Mouse (Mus musculus): Measurements from ENCODE around the gene Fsip1. TPM values are rescaled to one million over a fixed set of nuclear protein-coding genes. Genes with fewer than 3 reads are reported as not detected.
"Not testable (repeated sequence)": the region's sequence is repeated elsewhere in the genome, so short reads cannot be mapped to it uniquely, and the experiment has no call there.

The Fsip1 gene
- polyA plus RNA-seq, 1 experiment: 0.14 TPM

GRCm38 (mm10) chr2:118160547-118160946, 96.2 kb downstream of the Fsip1 start:
- no peaks in the 10 kb centered on the region for H3K27me3 ChIP-seq (ENCODE audit: control insufficient read depth, insufficient read depth, insufficient read length)
- H3K4me3 ChIP-seq: no peak overlapping the region
- TF ChIP-seq TCF3 (IDR thresholded peaks at IDR 0.05; ENCODE audit: insufficient read length, low read depth): no peak

GRCm38 (mm10) chr2:118159126-118159525, 97.6 kb downstream of the Fsip1 start:
- no peak overlapping the region for H3K4me2 ChIP-seq (ENCODE audit: low read depth)
- no peak overlapping the region for H3K4me3 ChIP-seq
- H3K27me3 ChIP-seq (ENCODE audit: control insufficient read depth, insufficient read depth, insufficient read length): no peaks in the 10 kb centered on the region
- no peaks in the 10 kb centered on the region for H3K36me3 ChIP-seq (ENCODE audit: control insufficient read depth, insufficient read depth)
- no peak overlapping the region for H3ac ChIP-seq (ENCODE audit: control insufficient read depth, insufficient read length)
- H3K79me2 ChIP-seq (ENCODE audit: control insufficient read depth, insufficient read depth): no peaks in the 10 kb centered on the region
- TF ChIP-seq MAX (IDR thresholded peaks at IDR 0.05; ENCODE audit: low read depth) (no peak), MYOD1 (IDR thresholded peaks at IDR 0.05; ENCODE audit: control insufficient read depth in 1 of 3, insufficient read length in 2 of 3, low read depth in 2 of 3) (no peak), E2F4 (IDR thresholded peaks at IDR 0.05; ENCODE audit: insufficient read depth) (no peak), TCF3 (IDR thresholded peaks at IDR 0.05; ENCODE audit: insufficient read length, low read depth) (no peak), USF1 (IDR thresholded peaks at IDR 0.05; ENCODE audit: low read depth) (no peak), SRF (IDR thresholded peaks at IDR 0.05; ENCODE audit: control insufficient read depth, insufficient read length, low read depth) (no peak), TCF12 (IDR thresholded peaks at IDR 0.05; ENCODE audit: insufficient read depth, poor library complexity, severe bottlenecking) (no peak), POLR2AphosphoS2 (IDR thresholded peaks at IDR 0.05; ENCODE audit: insufficient read length, low read depth) (no peak), MYOG (IDR thresholded peaks at IDR 0.05; ENCODE audit: control insufficient read depth in 1 of 3, insufficient read depth in 1 of 3, insufficient read length in 2 of 3, low read depth in 2 of 3) (no peak), REST (IDR thresholded peaks at IDR 0.05; ENCODE audit: insufficient read depth, insufficient read length) (no peak), POLR2A (IDR thresholded peaks at IDR 0.05; ENCODE audit: insufficient read length, low read depth) (no peak), CEBPB (IDR thresholded peaks at IDR 0.05; ENCODE audit: insufficient read depth, poor library complexity, severe bottlenecking) (no peak)

More at GRCm38 (mm10) chr2:118160547-118160946, 96.2 kb downstream of the Fsip1 start:
- Histone ChIP-seq H3K79me2 (ENCODE audit: control insufficient read depth, insufficient read depth) (no peaks in the 10 kb centered on the region), H3K4me2 (ENCODE audit: low read depth) (no peak overlapping the region), H3ac (ENCODE audit: control insufficient read depth, insufficient read length) (no peak overlapping the region), H3K36me3 (ENCODE audit: control insufficient read depth, insufficient read depth) (no peaks in the 10 kb centered on the region)

- no peak overlapping the region for H3K4me2 ChIP-seq (ENCODE audit: low read depth)
- no peak overlapping the region for H3K4me3 ChIP-seq
- H3K27me3 ChIP-seq (ENCODE audit: control insufficient read depth, insufficient read depth, insufficient read length): no peaks in the 10 kb centered on the region
- no peak overlapping the region for H3ac ChIP-seq (ENCODE audit: control insufficient read depth, insufficient read length)
- H3K36me3 ChIP-seq (ENCODE audit: control insufficient read depth, insufficient read depth): no peaks in the 10 kb centered on the region
- H3K79me2 ChIP-seq (ENCODE audit: control insufficient read depth, insufficient read depth): no peaks in the 10 kb centered on the region
- TF ChIP-seq REST (IDR thresholded peaks at IDR 0.05; ENCODE audit: insufficient read depth, insufficient read length) (no peak), MYOD1 (IDR thresholded peaks at IDR 0.05; ENCODE audit: control insufficient read depth in 1 of 3, insufficient read length in 2 of 3, low read depth in 2 of 3) (no peak), E2F4 (IDR thresholded peaks at IDR 0.05; ENCODE audit: insufficient read depth) (no peak), CEBPB (IDR thresholded peaks at IDR 0.05; ENCODE audit: insufficient read depth, poor library complexity, severe bottlenecking) (no peak), TCF3 (IDR thresholded peaks at IDR 0.05; ENCODE audit: insufficient read length, low read depth) (no peak), POLR2A (IDR thresholded peaks at IDR 0.05; ENCODE audit: insufficient read length, low read depth) (no peak), MYOG (IDR thresholded peaks at IDR 0.05; ENCODE audit: control insufficient read depth in 1 of 3, insufficient read depth in 1 of 3, insufficient read length in 2 of 3, low read depth in 2 of 3) (no peak), POLR2AphosphoS2 (IDR thresholded peaks at IDR 0.05; ENCODE audit: insufficient read length, low read depth) (no peak), MAX (IDR thresholded peaks at IDR 0.05; ENCODE audit: low read depth) (no peak)
These were observed 98.7 kb downstream of the Fsip1 start for GRCm38 (mm10) chr2:118158095-118158494.

GRCm38 (mm10) chr2:118149855-118150563, 106.8 kb downstream of the Fsip1 start:
- Histone ChIP-seq H3ac (ENCODE audit: control insufficient read depth, insufficient read length) (no peak overlapping the region), H3K79me2 (ENCODE audit: control insufficient read depth, insufficient read depth) (no peaks in the 10 kb centered on the region), H3K4me3 (no peak overlapping the region), H3K27me3 (ENCODE audit: control insufficient read depth, insufficient read depth, insufficient read length) (no peaks in the 10 kb centered on the region), H3K36me3 (ENCODE audit: control insufficient read depth, insufficient read depth) (no peaks in the 10 kb centered on the region), H3K4me2 (ENCODE audit: low read depth) (peak overlapping the region; percentile 42)
- TF ChIP-seq MYOD1 (IDR thresholded peaks at IDR 0.05; ENCODE audit: control insufficient read depth in 1 of 3, insufficient read length in 2 of 3, low read depth in 2 of 3) (no peak), CEBPB (IDR thresholded peaks at IDR 0.05; ENCODE audit: insufficient read depth, poor library complexity, severe bottlenecking) (0 out of 2 replicates have a peak, but pooled peaks have one; percentile 60), POLR2A (IDR thresholded peaks at IDR 0.05; ENCODE audit: insufficient read length, low read depth) (no peak), REST (IDR thresholded peaks at IDR 0.05; ENCODE audit: insufficient read depth, insufficient read length) (no peak)

- Histone ChIP-seq H3K79me2 (ENCODE audit: control insufficient read depth, insufficient read depth) (no peaks in the 10 kb centered on the region), H3K36me3 (ENCODE audit: control insufficient read depth, insufficient read depth) (no peaks in the 10 kb centered on the region), H3K27me3 (ENCODE audit: control insufficient read depth, insufficient read depth, insufficient read length) (no peaks in the 10 kb centered on the region), H3K4me2 (ENCODE audit: low read depth) (no peak overlapping the region), H3ac (ENCODE audit: control insufficient read depth, insufficient read length) (no peak overlapping the region), H3K4me3 (no peak overlapping the region)
- TF ChIP-seq MYOD1 (IDR thresholded peaks at IDR 0.05; ENCODE audit: control insufficient read depth in 1 of 3, insufficient read length in 2 of 3, low read depth in 2 of 3): no peak
- no peak for TF ChIP-seq TCF12 (IDR thresholded peaks at IDR 0.05; ENCODE audit: insufficient read depth, poor library complexity, severe bottlenecking)
- no peak for TF ChIP-seq USF1 (IDR thresholded peaks at IDR 0.05; ENCODE audit: low read depth)
- no peak for TF ChIP-seq MAX (IDR thresholded peaks at IDR 0.05; ENCODE audit: low read depth)
- TF ChIP-seq TCF3 (IDR thresholded peaks at IDR 0.05; ENCODE audit: insufficient read length, low read depth): no peak
- no peak for TF ChIP-seq REST (IDR thresholded peaks at IDR 0.05; ENCODE audit: insufficient read depth, insufficient read length)
- TF ChIP-seq POLR2A (IDR thresholded peaks at IDR 0.05; ENCODE audit: insufficient read length, low read depth): no peak
- no peak for TF ChIP-seq SRF (IDR thresholded peaks at IDR 0.05; ENCODE audit: control insufficient read depth, insufficient read length, low read depth)
- no peak for TF ChIP-seq E2F4 (IDR thresholded peaks at IDR 0.05; ENCODE audit: insufficient read depth)
- no peak for TF ChIP-seq POLR2AphosphoS2 (IDR thresholded peaks at IDR 0.05; ENCODE audit: insufficient read length, low read depth)
- no peak for TF ChIP-seq MYOG (IDR thresholded peaks at IDR 0.05; ENCODE audit: control insufficient read depth in 1 of 3, insufficient read depth in 1 of 3, insufficient read length in 2 of 3, low read depth in 2 of 3)
- TF ChIP-seq CEBPB (IDR thresholded peaks at IDR 0.05; ENCODE audit: insufficient read depth, poor library complexity, severe bottlenecking): no peak
These were observed 108.2 kb downstream of the Fsip1 start for GRCm38 (mm10) chr2:118148321-118149142.

GRCm38 (mm10) chr2:118147749-118148148, 109.0 kb downstream of the Fsip1 start:
- H3ac ChIP-seq (ENCODE audit: control insufficient read depth, insufficient read length); H3K4me3 ChIP-seq; H3K4me2 ChIP-seq (ENCODE audit: low read depth); H3K79me2 ChIP-seq (ENCODE audit: control insufficient read depth, insufficient read depth); H3K27me3 ChIP-seq (ENCODE audit: control insufficient read depth, insufficient read depth, insufficient read length); H3K36me3 ChIP-seq (ENCODE audit: control insufficient read depth, insufficient read depth): not testable (repeated sequence)
